Mouse (Mus musculus) gastrocnemius, postnatal 14 days (tissue): Measurements from ENCODE around the gene 4932415D10Rik. TPM values are rescaled to one million over a fixed set of nuclear protein-coding genes. Genes with fewer than 3 reads are reported as not detected.

Experiments used
- DNase-seq: peaks from one replicate; pipeline ENCODE4 v3.0.0; 2021; ENCODE audit warnings: mixed read lengths
- intact Hi-C: fragments of 180-260 bp; cut with DNase I; formaldehyde crosslinking; loops from one replicate; pipeline ENCODE4 v1.15.1; 2025; ENCODE audit warnings: low total_unique reads
- long read RNA-seq, 2 experiments: library from polyadenylated mRNA; stranded (forward); transcript quantifications; one replicate each; pipeline ENCODE4 v2.0.0; 2021
- total RNA-seq, 2 experiments: library from RNA; stranded (reverse); gene quantifications; 2 replicates each; pipeline ENCODE4 v1.2.3; 2021

4932415D10Rik gene
- total RNA-seq: not detected
- long read RNA-seq, experiment 1: 0 reads
- long read RNA-seq, experiment 2: 0 reads

DNA sequence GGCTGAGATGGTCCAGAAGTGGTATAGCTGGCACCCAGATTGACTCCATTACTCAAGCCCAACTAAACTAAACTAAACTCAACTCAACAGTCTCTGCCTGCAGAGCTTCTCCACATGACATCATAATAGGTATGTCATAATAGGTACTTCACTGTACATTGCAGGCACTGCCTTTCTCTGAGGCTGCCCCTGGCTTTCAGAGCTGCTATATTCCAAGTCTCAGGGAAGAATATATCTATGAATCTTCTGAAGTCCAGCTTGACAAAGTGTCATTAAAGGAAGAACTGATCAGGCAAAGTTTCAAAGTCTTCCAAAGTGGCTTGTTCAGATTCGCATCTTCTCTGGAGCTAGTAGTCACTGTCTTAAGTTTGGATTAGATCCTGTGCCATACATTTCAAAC is at the start of gene 4932415D10Rik:
Gene 4932415D10Rik, minus strand, starts transcription at position 101 of the 400 bp plus-strand sequence.
- DNase-seq: no peak
- intact Hi-C loops: no loop called here

DNA sequence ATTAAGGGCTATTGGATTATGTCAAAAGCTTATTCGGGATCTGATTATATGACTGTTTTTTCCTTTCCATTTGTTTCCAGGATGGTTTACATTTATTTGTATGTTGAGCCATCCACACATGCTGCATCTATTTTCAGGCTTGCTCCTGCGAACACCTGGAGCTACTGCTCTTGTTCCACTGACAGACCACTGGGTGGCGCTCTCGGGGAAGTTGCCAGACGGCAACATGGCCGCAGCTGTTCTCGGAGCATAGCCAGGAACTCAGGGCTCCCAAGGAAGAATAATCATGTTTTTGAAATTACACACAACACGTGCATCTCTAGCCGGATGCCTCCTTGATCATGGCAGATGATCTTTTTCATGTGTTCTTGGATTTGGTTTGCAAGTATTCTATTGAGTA is 45.5 kb upstream of the 4932415D10Rik start:
- intact Hi-C loops: no loop called here

DNA sequence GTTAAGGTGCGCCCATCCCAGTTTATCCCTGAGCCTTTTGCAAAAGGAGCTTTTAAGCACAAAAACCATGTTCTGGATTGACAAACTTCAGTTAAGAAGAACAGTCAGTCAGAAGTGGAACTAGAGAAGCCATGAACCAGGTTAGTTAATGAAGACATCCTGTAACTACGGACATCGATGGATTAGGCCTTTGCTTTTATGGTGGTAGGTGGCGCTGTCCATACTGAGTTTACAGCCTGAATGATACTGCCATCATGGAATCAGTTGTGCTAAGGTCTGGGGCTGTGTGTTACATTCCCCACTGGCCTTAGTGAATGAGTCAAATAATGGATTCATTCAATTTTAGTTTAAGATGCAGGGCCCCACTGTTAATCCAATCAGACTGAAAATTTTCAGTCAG is 39.0 kb upstream of the 4932415D10Rik start:
- intact Hi-C loops: no loop called here
- DNase-seq: no peak

More for the DNA sequence above, 45.5 kb upstream of the 4932415D10Rik start:
- no peak for DNase-seq

DNA sequence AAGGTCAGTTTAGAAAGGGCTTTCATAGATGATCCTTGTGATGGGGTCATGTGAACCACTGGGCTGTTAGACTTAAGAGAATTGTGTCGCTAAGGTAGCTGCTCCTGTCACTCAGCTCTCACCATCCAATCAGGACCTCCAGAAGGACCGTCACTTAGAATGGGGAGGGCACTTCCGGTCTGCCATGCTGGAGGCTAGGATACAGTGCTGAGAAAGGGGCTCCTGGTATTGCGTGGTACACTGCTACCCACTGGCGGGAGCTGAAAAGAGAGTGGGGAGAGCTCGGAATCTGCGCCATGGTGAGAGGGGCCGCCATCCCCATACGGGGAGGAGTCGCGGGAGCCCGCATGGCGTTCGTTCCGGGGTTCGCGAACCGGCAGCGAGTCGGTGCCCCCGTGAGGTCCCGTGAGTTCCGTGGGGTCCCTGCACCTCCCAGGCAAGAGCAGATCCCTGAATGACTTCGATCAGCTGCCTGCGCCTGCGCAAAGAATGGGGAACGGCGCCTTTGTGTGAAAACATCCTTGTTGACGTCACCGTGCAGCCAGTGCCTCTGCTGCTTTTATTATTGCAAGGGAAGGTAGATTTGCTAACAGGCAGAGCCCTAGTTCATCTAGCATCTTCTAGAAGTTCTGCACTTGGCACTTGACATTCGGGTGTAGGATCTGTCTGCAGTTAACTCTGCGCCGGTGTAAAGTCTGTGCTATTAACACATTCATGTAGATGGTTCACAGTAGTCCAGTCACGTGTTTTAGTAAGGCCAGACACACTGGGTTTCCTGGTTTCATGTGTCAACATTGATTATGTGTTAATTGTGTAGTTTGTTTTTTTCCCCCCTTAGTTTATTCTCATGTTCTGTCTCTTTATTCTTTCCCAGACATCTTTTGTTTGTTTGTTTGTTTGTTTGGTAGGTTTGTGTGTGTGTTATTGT is 38.0 kb upstream of the 4932415D10Rik start, which contains the start of gene Gm4924:
Gene Gm4924, plus strand, starts transcription at position 173 of the 928 bp plus-strand sequence.
- peak; percentile 70 for DNase-seq
- intact Hi-C loops: no loop called here

DNA sequence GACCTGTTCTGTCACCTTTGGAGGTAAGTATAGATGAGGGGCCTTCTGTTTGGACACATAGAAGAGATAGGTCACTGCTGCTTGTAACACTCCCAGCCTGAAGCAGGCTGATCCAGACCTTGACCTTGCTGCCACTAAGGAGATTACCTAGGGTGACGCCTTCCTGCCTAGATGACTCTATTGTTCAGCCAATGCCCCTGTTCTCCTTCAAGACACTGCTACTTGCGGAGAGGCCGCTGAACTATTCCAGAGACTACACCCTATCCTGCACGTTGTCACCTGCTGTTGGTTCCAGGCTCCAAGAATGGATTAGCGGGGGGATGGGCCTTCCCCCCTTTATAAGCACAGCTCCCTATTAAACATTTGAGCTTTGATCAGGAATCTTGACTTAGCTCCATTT is 13.4 kb upstream of the 4932415D10Rik start:
- intact Hi-C loops: no loop called here
- no peak for DNase-seq

DNA sequence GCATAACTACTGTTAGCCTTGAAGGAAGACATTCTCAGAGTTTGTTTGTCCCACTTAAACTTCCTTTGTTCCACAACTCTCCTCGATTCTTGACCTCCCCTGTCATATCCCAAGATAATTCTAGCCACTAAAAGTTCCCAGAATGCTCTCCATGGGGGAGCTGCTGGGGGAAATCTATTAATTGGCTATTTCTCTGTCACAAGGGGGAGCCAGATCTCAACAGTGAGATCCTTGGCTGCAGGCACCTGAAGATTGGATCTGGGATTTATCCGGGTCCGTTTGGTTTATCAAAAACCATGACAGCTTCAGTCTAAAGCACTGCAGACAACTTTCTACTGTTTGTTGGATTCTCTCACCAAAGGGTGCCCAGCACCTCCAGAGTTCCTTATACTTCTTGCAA is 3.8 kb upstream of the 4932415D10Rik start:
- DNase-seq: no peak
- intact Hi-C loops: no loop called here

DNA sequence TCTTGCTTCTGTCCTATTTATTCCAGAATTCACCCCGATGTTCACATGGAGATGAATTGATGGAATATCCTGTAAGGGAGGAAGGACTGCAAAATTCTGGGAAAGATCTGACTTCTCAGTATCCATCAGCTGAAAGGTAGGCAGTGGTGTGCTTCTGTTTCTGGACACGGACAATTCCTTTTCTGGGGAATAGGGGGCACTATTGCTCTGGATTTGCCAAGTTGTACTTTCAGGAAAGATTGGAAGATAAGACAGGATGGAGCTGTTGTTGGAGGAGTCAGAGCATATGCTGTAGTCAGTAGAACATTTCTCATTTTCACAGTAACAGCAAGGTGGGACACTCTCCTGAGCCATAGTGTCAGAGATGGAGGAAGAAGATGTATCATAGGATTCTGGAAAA is 19.9 kb downstream of the 4932415D10Rik start:
- intact Hi-C loops: no loop called here
- DNase-seq: no peak

DNA sequence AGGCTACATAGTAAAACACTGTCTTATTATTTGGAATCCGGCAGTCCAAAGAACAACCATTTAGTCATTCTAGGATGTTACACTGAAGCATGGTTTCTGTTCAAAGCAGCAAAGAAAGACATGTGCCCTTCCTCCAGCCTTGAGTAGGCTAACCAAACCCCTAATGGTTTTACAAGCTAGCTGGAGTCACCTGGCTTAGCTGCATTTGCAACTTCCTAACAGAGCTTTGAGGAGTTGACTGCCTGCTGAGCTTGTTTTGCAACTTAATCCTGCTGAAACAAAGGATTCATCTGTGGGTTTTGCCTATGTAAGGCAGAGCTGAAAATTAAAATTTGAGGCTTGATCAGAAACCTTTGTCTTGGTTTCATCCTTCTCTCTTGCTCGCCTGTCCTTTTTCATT is 59.1 kb downstream of the 4932415D10Rik start:
- no peak for DNase-seq
- intact Hi-C loops: no loop called here

DNA sequence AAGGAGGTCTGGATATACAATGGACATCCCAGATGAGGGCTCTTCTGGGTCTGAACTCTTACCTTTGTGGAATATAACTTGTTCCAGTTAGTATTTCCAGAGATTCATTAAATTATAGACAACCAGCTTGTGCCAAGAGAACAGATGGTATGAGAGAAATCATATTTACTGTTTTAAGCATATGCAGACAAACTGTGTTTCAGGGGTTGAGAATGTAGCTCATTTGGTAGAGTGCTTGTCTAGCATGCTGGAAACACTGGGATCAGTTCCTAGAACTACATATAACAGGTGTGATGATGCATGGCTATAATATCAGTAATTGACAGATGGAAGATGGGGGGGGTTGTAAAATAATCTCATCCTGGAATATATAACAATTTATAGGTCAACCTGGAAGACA is 71.4 kb downstream of the 4932415D10Rik start:
- intact Hi-C loops: no loop called here
- no peak for DNase-seq

DNA sequence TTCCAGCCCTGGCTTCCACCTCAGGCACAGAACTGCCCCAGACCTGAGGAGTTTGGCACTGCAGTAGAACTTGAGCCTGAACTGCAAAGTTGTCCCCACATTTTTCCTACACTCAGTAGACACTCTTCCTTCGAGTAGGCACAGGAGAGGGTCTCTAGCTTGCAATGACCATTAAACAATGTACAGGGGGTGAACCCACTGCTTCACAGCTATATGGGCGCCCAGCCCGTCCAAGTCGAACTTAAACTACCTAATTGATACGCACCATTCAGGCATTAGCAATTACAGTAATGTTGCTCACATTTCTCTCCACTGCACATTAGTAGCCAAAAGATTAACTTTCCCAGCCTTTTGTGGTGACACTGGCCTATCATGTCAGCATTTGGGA is 75.0 kb downstream of the 4932415D10Rik start:
- DNase-seq: no peak
- intact Hi-C loops: no loop called here

DNA sequence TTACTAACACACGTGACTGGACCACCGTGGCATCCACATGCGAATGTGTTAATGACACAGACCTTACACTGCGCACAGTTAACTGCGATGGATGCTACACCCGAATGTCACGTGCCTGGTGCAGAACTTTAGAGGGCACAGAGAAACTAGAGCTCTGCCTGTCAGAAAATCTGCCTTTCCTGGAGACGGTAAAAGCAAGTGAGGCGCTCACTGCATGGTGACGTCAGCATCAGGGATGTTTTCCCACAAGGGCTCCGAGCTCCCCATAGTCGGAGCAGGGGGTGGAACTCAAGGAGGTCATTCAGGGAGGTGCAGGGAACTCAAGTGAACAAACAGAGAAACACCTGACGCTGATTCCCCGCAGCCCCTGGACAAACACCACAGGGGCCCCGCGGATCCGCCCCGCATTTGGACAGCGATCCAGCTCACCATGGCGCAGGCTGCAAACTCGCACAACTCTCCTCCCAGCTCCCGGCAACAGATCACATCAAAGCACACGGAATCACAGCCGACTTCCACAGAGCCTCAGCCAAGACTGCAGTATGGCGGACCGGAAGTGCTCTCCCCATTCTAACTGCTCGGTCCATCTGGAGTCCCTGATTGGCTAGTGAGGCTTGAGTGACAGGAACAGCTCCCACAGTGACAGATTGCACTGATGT is 75.5 kb downstream of the 4932415D10Rik start, which contains the start of gene Zfp938:
Gene Zfp938, minus strand, starts transcription at position 539 of the 659 bp plus-strand sequence.
- DNase-seq: peak; percentile 76
- intact Hi-C loops: no loop called here

Other genes with a start within 250 kb of the 4932415D10Rik start
- gene BC024063, start 233.2 kb downstream of the 4932415D10Rik start, total RNA-seq: 1 to 10 TPM; 1.8 to 1.9 TPM
- gene AU041133, start 188.6 kb downstream of the 4932415D10Rik start, total RNA-seq: 1 to 10 TPM; 1.9 to 2.0 TPM
- 1 to 10 TPM; 5.7 to 6.8 TPM for gene Zfp938, start 75.3 kb downstream of the 4932415D10Rik start, total RNA-seq
- gene Gm4924, start 37.7 kb upstream of the 4932415D10Rik start, total RNA-seq: 1 to 10 TPM; 1.6 to 1.9 TPM
- gene Gm1553, start 176.0 kb upstream of the 4932415D10Rik start, total RNA-seq: not detected